Mouse (Mus musculus) inflammation-experienced regulatory T-cells, adult 6 months (primary cell): ENCODE measurements around the gene Adamtsl4. TPM values are rescaled to one million over a fixed set of nuclear protein-coding genes. Genes with fewer than 3 reads are reported as not detected.
"Not testable (repeated sequence)": the region's sequence is repeated elsewhere in the genome, so short reads cannot be mapped to it uniquely, and the experiment has no call there.

Source experiments
- ATAC-seq: one replicate; pipeline ENCODE4 v1.8.0; 2017
- polyA plus RNA-seq, 3 experiments: library from polyadenylated mRNA; unstranded; fragments of 100-300 nt; shearing (Covaris generic); gene quantifications; one replicate each; pipeline ENCODE4 v1.2.1; 2017

Gene Adamtsl4
- polyA plus RNA-seq, 3 experiments from 2014 or later, result 2.0 to 4.6 (median 2.2) TPM

- no peak for ATAC-seq
These were observed 27.8 kb downstream of the Adamtsl4 start for GRCm38 (mm10) chr3:95659948-95660347.

DNA sequence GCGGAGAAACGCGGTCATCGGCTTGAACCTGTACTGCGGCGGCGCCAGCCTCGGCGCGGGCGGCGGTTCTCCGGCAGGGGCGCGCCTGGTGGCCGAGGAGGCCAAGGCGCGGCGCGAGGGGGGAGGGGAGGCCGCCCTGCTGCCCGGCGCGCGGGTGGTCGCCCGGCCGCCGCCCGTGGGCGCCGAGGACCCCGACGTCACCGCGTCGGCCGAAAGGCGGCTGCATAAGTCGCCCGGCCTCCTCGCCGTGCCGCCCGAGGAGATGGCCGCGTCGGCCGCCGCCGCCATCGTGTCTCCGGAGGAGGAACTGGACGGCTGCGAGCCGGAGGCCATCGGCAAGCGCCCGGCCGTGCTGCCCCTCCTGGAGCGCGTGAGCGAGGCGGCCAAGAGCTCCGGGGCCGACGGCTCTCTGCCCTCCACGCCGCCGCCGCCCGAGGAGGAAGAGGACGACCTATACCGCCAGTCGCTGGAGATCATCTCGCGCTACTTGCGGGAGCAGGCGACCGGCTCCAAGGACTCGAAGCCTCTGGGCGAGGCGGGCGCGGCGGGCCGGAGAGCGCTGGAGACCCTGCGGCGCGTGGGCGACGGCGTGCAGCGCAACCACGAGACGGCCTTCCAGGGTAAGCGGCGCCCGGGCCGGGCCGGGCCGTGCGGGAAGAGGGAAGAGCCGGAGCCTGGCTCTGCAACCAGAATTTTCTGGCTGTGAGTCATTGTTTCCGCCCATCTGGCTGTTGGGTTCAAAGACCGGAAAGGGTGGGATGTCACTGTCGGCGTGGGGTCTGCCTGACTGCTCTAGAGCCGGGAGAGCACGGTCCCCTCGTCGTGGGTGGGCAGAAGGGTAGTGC lies 28.6 kb downstream of the Adamtsl4 start:
- ATAC-seq, result peak; percentile 53

GRCm38 (mm10) chr3:95658236-95658867 lies 29.4 kb downstream of the Adamtsl4 start, which contains the start of gene Mcl1:
Gene Mcl1, plus strand, starts transcription at chr3:95658788.
- ATAC-seq, result peak; percentile 84

DNA sequence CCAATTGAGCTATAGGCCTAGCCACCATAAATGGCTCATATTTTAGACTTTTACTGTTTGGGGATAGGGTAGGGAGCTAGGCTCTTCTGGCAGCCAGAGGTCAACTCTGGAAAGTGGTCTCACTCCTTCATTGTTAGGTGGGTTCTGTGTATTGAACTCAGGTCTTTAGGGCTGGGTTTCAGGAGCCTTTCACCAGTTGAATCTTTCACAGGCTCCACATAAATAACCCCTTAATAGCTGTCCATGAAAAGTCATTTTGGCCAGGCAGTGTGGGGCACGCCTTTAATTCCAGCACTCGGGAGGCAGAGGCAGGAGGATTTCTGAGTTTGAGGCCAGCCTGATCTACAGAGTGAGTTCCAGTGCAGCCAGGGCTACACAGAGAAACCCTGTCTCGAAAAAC lies 30.0 kb downstream of the Adamtsl4 start:
- ATAC-seq, result no peak

- ATAC-seq, result no peak
These were observed 30.6 kb downstream of the Adamtsl4 start for GRCm38 (mm10) chr3:95657108-95657507.

DNA sequence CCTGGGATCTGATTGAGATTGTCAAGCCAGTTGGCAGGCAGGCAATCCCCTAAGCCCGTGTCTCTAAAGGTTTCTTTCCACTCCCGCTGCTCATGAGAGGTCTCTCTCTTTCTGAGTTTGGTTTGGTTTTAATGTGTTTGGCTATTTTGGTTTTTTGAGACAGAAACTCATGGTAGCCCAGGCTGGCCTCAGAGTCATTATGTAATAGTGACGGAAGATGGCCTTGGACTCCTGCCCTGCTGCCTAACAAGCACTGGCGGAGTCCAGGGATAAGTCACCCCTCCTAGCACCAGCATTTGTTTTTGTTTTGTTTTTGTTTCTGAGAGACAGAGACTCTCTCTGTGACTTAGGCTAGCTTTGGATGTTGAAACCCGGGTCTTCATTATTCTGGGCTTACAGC lies 32.3 kb downstream of the Adamtsl4 start:
- no peak for ATAC-seq

GRCm38 (mm10) chr3:95654371-95654770 lies 33.3 kb downstream of the Adamtsl4 start:
- ATAC-seq, result not testable (repeated sequence)

DNA sequence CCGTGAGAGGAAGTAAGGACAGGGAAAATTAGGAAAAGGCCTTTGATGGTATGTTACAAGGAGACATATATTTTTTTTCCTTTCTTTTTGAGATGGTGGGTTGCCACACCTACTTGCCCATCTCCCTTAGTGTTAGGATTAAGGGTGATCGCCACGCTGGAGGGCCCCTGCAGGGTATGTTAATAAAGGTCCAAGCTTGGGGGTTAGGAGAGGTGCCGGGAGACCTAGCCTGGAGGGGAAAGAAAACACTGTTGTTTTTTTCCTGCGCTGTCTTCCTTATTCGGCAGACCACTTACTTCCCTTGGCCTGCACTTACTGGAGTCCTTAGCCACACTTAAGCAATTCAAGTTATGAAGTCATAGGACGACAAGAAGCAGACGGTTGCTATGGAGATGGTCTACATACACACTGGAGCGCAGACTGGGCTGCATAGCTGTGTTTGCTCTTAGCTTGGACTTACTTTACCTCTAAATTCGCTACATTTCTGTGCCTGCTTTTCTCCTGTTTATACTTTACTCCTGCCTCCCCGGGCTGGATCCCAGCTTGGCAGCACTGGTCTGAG lies 34.2 kb downstream of the Adamtsl4 start:
- ATAC-seq, result no peak

DNA sequence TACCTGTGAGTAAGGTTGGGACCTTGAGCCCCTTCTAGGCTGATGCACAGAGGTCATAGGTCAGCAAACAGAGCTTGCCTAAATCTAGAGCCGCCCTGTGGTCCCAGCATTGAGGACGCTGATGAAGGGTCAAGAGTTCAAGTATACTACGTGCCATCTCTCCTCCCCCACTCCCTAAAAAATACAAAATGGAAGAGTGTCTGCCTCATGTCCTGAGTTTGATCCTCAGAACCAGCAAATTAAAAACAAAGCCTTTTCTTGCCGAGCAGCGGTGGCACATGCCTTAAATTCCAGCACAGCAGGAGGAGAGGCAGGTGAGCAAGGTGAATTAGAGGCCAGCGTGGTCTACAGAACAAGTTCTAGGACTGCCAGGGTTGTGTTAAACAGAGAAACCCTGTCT lies 34.8 kb downstream of the Adamtsl4 start:
- ATAC-seq, result no peak

DNA sequence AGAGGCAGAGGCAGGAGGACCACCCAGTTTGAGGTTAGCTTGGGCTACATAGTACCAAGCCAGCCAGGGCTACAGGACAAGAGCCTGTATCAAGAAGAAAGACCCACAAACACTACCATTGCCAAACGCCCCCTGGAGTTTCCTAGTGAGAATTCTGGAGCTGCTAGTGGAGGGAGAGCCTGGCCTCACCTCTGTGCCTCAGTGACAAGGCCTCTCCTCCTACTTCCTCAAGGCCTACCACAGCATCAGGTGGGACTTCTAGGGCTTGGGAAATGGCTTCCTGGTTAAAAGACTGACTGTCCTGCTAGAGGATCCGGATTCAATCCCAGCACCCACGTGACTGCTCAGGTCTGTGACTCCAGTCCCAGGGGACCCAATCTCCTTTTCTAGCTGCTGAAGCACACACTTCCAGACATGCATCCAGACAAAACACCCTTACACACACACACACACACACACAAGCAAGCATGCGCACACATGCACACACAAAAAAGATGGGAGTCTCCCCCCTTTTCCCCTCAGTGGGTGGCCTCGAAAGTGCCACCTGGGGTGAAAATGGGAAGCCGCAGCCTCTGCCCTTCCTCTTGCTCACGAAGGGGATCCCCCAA lies 35.4 kb downstream of the Adamtsl4 start:
- ATAC-seq, result peak; percentile 36

GRCm38 (mm10) chr3:95651391-95652203 lies 36.1 kb downstream of the Adamtsl4 start:
- no peak for ATAC-seq

- no peak for ATAC-seq
These were observed 36.7 kb downstream of the Adamtsl4 start for GRCm38 (mm10) chr3:95651033-95651373.

GRCm38 (mm10) chr3:95650276-95651032 lies 37.3 kb downstream of the Adamtsl4 start:
- ATAC-seq, result peak; percentile 68

- ATAC-seq, result no peak
These were observed 39.7 kb downstream of the Adamtsl4 start for GRCm38 (mm10) chr3:95648016-95648415.

DNA sequence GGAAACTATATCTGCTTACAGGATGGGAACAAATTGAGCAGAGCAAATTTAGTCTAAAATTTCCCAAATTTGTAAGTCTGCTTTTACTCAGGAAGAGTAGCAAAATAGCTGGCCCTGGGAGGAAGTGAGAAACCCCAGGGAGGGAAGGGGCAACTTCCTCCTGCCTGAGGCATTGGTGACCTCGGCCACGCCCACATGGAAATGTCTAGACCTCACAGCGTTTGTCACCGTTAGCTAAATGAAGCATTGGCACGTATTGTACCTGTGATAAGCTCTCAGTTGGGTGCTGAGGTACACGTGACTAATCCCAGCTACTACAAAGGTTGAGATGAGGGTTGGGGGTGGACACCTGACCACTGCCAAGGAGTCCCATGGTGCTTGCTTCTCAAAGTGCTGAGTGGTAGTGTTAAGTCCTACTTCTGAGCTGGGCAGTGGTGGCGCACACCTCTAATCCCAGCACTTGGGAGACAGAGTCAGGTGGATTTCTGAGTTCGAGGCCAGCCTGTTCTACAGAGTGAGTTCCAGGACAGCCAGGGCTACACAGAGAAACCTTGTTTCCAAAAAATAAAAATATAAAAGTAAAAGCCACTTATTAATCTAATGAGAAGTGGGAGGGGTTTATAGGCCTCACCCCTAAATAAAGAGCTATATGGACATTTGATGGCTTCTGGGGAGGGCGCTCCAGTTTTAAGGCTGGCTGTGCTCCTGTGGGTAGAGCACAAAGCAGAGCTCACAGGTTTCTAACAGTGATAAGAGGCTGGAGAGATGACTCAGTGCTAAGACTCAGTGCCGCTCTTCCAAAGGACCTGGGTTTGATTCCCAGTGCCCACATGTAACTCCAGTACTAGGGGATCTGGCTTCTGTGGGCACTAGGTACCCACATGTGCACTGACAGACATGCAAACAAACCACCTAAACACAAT lies 42.1 kb downstream of the Adamtsl4 start:
- peak; percentile 95 for ATAC-seq

GRCm38 (mm10) chr3:95643097-95643496 lies 44.6 kb downstream of the Adamtsl4 start:
- ATAC-seq, result no peak

- no peak for ATAC-seq
These were observed 48.0 kb downstream of the Adamtsl4 start for GRCm38 (mm10) chr3:95639694-95640093.

- no peak for ATAC-seq
These were observed 51.6 kb downstream of the Adamtsl4 start for GRCm38 (mm10) chr3:95636072-95636471.

- no peak for ATAC-seq
These were observed 52.1 kb downstream of the Adamtsl4 start for GRCm38 (mm10) chr3:95635636-95636035.
